Mouse (Mus musculus) cerebellum, adult 8-10 months (tissue): ENCODE data around the gene Lyve1.
"Not testable (repeated sequence)": the region's sequence is repeated elsewhere in the genome, so short reads cannot be mapped to it uniquely, and the experiment has no call there.

Source experiments
- DNase-seq: peaks from one replicate; pipeline ENCODE4 v3.0.0; 2022

Lyve1 gene

DNA sequence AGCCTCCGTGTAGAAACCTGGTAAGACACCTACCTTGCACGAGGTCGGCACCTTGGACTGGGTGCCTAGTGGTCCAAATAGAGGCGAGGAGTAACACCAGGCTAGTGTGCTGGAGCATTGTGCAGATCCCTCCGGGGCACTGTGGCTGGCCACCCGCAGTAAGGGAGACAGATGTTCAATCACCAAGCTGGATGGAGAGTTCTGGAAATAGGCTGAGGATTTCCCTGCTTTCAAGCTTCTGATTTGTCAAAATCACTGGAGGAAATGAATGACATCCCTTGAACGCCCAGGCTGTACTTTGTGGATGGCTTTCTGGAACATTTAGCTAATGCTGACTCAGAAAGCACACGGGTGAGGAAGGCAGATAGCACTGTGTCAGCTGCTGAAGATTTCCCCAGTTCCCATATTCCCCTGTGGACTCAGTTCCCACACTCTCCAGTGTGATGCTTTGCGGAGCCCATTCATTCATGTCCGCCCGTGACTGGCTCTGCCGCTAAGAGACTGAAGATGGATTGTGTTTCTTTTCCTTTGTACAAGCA, at the start of gene Lyve1:
Lyve1 (minus strand) TSS at position 489 of the 539 bp plus-strand sequence.
- no peak for DNase-seq

DNA sequence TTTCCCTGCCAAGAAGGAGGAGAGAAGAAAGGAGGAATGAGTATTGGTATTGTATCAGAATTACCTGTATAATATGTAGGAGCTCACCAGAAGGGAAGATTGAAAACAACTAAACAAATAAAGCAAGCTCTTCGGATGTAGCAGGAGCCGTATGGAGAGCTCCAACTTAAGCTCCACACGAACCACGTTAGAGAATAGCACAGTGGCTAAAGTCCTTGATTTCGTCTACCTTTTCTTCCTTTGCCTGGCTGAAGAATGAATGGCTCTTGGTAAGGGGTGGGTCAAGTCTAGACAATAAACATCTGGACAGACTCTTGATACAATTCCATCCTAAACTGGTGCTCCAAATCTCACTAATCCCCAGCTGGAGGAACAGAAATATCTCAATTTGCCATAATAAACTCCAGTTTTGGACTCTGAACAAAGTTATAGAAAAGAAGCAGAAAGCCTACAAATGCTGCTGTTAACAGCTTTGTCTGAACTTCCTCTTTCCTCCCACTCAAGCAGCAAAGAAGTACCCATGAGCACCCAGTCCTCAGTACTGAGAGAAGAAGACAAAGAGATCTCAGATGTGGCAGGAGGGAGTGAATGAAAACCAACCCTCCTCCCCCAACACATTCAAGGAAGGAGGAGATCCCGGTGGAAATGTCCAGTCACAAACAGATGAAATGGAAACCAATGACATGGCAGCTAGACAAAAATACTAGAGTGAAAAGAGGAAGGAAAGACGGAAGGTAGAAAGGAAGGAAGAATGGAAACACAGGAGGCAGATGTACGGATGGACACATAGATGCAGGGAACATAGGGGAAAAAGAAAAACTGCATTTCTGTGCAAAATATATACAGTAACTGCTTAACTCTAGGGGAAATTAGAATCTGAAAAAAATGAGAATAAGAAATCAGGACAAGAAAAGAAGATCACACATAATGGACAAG, 45.4 kb upstream of the Lyve1 start:
- DNase-seq, result no peak

DNA sequence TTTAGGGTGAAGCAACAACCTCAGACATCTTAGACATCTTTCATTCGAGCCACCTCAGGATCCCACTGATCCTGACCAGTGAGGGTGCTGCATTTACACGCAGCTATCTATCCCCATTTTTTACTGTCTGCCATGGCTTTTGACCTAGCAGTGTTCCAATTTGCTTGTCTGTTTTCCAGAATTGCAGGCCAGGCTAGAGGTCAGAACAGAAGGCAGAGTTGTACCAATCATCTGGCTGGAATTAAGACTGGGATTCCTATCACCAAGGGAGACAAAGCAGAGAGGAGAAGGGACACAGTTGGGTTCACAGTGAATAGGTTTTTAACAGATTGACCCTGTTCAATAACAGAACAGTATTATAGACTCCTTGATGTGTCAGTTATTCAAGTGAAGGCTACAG, 43.5 kb upstream of the Lyve1 start:
- DNase-seq, result no peak

DNA sequence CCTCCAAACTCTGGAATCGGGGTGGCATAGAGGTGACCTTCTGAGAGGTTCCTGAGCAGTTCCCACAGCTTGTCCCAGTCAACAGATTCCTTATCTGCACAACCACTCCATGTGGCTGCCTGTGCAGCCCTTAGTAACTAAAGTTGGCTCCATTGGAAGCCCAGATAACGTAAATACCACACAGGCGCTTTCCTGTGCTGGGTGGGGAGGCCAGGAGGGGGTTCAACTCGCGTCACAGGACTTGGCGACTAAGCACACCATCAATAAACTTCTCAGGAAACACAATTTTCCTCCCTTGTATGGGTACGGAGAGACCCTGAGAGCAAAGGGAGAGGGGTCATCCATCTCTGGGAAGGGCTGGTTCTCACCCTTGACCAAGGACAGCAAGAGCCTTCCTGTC, 40.2 kb upstream of the Lyve1 start:
- no peak for DNase-seq

DNA sequence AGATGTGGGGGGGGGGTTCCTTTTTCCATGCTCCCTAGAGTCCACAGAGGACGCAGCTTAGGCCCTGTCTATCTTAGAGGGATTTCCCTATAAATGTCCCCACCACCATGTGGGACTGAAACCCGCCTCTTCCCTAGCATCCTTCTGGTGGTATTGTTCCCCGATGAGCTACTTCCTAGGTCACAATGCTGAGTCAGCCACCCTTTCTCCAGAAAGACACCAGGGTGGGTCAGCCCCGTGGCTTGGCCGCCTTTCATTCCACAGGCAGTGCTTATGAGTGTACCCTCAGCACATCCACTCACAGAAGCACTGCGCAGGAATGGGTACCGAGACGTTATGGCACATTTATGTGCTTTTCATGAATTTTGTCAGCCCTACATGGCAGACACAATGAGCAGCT, 34.2 kb upstream of the Lyve1 start:
- DNase-seq, result no peak

DNA sequence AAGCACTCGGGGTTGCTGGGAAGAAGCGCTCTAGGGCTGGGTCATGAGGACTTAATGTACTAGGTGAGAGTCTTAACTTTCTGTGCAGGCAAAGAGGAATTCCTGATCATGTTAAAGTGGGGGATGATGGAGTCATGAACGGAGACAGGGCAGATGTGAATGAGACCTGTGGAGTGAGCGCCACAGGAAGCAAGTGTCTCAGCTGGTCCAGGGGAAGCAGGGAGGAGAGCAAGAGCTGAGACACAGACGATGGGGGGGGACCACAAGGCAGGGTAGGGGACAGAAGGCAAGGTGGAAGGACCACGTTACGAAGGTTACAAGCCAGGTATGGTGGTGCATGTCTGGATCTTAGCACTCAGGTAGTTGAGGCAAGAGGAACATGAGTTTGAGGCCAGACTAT, 33.4 kb upstream of the Lyve1 start:
- no peak for DNase-seq

DNA sequence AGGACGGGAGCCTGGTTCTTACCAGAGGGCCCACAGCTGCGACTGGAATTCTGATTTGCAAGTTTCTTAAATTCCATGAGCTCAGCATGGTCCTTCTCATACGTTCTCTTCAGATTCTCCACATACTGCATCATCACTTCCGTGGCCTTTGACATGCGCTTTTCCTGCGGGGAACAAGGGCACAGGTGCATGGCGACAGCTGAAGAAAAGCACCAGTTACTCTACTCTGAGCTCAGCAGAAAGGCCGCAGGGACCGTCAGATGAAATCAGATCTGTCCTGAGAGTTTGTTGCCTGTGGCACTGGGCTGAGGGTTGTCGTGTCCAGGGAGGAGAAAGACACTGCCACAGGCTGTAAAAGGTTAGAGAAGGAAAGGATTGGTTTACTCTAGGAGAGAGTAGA, 32.7 kb upstream of the Lyve1 start:
- DNase-seq, result not testable (repeated sequence)

DNA sequence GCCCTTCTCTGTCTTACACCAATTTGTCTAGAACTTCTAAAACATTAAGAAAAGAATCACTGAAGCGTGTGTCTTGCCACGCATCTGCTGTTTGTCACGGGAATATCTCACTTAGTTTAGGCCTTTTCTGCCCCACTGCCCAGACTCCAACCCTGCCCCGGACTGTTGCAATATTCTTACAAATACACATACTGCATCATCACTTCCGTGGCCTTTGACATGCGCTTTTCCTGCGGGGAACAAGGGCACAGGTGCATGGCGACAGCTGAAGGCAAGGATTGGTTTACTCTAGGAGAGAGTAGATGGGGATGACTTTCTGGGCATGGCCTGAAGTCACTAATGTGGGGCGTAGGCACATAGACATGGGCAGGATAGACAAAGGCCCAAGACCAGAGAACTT, 31.6 kb upstream of the Lyve1 start:
- no peak for DNase-seq

DNA sequence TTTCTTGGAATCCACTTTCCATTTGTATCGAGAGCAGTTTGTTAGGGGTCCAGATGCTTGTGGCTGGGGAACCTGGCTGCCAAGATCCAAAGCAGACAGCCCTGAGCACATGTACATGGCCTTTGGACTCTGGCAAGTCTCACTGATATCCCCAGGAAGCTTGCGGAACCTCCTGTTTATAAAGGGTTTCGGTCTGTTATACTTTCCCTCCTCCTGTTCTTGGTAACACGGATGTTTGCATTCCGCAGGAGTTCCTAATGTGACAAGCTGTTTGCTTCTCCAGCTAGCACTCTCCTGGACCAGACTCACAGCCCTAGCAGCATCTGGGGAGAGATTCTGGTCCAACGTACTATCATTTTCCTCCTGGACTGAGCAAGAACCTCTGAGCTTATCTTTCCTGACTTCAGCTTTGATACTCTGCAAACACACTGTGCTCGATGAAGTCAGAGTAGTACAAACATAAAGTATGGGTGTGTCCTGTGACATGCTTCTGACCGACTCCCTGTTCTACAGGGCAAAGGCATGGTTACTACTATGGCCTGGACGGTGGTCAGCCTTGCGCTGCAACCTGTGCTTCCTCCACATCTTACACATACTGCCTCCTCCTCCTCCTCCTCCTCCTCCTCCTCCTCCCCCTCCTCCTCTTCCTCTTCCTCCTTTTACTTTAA, 31.0 kb upstream of the Lyve1 start:
- no peak for DNase-seq

DNA sequence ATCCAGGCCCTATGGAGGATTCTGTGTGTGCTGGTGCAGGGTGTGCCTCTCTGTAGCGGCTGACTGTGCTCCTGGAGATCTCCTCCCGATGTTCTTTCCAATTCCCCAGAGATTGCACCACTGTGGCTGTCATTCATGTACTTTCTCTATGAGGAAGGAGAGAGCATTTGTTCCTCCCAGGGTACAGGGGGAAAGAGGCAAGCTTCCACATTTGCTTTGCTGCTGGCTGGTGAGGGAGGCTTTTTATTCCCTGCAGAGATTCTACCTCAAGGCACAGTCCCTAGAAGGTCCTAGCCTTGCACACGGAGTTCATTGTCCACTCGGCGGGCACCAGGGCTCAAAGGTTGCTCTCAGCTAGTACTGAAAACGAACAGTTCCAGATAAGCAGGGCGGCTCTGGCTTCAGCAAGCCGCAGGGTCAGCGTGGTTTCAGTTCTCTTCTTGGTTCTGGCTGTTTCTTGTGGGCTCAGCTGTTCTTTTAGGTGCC, 28.5 kb upstream of the Lyve1 start:
- no peak for DNase-seq

DNA sequence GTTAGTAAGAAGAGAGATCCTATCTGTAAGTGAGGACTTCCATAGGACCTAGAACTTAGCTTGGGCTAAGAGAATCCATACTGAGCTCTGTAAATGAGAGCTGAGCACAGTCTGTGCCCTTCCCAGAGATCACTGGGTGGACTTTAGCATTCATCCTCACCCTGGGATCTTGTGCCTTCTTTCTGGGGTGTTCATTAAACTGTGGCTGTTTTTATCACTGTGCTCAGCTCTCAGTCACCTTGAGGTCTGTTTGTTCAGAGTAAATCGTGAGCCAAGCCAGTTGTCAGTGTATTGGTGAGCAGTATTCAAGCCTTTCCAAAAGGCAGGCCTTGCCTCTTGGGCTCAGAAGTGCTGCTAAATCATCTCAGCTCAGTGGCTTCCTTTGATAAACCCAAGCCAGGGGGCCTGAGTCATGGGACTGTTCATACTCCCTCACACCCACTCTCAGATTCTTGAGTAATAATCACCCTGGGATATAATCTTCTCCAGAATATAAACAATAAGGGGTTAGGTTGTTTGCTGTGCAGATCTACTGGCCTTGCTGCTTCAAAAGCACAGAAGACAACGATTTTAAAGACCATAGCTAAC, 18.8 kb upstream of the Lyve1 start:
- DNase-seq, result no peak

DNA sequence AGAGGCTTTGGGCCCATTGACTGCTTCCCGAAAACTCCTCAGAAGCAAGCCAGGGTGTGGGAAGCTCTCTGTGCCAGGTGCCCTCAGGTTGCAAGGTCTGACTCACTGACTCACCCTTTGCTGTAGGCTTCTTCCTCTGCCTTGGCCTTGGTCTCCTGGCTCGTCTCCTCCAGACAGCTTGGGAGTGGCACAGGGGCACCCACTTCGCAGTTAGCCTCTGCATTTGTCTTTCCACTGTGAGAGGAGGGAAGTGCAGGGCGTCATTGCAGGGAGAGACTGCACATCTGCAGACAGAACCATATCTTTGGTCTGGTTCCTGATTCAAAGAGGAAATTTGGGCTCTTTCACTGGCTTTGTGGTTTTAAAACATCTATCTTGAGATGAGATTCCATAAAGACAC, 15.0 kb upstream of the Lyve1 start:
- no peak for DNase-seq

DNA sequence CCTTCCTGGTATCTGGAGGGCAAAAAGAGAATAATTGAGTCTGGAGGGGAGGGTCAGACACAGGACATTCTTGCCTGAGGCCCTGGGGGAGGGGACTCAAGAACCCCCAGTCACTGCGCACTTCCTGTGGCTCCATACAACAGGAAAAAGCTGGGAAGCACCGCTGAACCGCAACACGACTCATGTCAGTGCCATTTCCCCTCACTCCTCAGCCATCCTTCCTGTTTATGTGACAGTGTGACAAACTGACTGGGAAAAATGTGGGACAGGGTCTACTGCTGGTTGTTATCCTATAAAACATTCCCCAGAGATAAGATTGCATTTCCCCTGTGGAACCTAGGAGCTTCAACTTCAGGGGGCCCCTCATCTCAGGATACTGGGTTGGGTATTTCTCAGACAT, 13.9 kb upstream of the Lyve1 start:
- no peak for DNase-seq

DNA sequence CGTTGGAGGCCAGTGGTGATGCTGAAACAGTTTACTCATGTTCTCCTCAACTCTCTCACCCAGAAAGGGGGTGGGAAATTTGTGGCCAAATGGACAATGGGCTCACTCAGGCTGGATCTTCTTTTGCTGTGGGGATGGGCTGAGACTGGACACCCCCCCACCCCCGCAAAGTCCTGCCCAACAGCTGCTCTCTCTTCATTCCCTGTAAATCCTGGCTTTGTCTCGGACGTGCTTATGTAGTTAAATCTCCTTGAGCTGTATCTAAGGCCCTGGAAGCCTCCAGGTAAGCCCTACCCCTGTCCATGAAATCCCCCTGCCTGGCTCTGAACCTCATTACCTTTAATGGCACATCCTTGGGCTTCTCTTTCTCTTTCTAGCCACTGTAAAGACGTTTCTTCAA, 5.8 kb upstream of the Lyve1 start:
- DNase-seq, result no peak

DNA sequence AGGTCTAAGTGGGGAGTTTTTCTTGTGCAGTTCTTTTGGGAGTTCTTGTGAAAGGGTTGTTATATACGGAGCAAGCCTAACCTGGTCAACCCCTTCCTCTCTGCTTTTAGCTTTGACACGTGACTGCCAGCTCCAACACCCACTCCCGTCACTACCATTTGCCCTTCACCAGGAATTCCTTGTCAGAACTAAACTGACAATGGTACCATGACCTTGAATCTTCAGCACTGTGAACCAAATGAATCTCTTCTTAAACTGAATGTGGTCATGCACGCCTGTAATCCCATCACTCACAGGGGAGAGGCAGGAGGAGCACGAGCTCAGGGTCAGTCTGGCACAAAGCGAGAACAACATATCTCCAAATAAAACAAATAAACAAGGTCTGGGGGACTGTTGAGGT, 4.1 kb upstream of the Lyve1 start:
- no peak for DNase-seq

DNA sequence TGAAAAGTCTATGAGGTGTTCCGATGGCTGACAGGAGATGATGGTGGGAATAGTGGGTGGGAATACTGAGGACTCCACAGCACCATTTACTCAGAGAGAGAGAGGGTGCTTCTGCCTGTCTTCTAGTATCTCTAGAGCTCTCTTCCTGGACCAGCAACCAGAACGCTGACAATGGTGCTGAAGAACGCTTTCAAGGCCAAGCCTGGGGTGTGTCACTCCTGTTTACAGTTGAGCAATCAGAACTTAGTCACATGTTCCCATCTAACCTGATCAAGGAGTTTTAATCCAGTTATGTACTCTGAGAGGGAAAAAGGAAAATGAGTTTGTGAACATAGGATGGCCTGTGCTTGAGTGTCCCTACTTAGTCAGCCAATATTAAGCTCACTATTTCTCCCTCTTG, 3.0 kb upstream of the Lyve1 start:
- DNase-seq, result no peak

DNA sequence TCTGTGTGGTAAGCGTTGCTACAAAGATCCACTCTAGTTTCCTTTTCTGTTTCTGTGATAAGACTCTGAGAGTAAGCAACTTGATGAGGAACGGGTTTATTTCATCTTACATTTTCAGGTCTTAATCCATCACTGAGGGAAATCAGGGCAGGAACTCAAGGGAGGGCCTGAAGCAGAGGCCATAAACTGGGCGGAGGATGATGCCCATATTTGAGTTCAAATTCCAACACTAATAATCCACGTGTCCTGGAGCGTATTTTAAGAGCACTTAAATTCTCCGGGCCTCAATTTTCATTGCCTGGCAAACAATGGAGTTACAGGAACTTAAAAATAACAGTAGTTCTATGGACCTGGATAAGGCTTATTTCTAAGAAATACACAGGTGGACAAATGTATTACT, 2.5 kb upstream of the Lyve1 start:
- no peak for DNase-seq

DNA sequence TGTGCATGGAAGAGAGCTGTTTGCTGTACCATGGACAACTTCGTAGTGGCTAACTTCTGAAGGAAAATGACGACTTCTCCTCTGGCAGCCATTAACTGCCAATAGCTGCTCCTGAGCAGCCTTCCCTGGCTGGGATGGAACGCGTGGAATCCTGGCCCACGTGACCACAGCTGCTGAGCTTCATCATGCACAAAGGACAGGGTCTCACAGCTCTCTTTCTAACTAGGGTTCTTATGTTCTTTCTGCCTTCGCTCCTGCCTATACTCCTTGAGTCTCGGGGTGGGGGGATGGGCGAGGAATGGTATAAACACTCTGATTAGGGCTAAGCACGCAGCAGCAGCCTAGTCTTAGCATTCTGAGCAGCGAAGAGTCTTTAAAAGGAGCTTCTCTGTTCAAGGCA, 2.0 kb upstream of the Lyve1 start:
- DNase-seq, result no peak

DNA sequence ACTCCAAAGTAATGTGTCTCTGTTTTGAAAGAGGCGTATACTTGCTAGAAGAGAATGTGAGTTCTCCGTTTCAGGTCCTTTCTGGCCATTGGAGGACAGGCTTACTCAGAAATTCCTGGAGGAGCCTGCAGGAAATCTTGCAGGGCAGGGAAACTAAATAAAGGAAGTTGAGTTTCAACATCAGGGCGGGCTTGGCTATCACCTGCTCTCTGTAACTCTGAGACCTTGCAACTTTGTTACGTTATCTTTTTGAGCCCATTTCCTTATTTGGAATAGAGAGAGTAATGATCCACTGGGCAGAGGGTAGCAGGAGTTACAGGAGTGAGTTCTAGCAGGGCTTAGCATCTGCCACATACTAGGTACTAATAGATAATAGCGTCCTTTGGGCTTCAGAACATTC, 2.9 kb downstream of the Lyve1 start:
- DNase-seq, result no peak

DNA sequence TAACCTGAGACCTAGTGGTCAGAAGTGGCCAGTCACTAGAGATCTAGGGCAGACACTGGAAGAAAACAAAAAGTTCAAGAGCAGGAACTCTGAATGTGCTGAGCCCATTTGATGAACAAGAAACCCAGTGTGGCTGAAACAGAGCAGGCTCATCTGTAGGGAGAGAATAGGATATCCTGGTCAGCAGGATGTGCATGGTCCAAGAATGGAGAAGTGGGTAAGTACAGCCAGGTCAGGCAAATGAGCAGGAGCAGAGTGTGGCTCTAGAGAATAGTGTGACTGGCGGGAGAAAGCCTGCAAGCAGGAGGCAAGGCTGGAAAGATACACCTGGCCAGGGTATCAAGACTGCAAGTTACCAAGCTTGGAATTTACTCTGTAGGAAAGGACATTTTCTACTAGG, 7.4 kb downstream of the Lyve1 start:
- DNase-seq, result no peak

DNA sequence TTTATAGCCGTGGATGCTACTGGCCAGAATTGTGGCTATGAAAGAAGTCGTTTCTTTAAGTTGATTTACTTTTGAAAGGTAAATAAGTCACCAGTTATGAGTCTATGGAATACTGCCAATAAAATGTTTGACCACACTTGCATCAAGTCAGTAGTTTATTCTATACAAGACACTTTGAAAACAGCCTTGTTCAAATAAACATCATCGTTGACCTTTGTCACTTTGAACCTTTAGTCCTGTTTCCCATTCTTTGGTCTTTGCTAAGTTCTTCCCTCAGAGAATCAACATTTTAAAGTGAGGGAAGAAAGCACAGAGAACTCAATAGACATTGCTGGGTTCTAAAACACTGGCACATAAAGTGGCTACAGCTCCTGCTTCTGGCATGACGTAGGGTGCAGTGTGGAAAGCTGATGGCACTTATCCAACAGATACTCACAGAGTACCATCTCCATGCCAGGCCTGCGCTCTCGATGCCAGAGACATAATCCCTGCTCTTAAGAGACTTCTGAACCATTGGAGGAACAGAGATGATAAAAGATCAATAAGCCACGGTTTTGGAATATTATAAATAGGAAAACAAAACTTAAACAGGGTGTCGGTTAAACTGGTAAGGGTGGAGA, 8.0 kb downstream of the Lyve1 start:
- no peak for DNase-seq

DNA sequence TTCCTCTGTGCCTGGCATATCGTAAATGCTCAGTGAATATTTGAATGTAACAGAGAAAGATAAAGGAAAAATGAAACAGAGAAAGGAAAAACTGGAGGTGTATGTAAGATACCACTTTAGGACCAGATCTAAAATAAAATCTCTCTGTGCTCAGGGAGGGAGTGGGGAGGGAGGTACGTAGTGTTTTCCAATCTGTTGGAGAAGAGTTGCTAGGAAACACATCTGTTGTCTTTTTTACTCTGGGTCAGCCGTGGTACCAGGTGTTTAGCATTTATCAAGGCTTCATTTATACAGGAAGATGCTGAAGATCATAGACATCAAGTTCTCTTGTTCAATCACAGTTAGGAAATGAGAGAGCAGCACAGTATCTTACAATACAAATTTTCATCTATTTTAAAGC, 8.5 kb downstream of the Lyve1 start:
- no peak for DNase-seq

DNA sequence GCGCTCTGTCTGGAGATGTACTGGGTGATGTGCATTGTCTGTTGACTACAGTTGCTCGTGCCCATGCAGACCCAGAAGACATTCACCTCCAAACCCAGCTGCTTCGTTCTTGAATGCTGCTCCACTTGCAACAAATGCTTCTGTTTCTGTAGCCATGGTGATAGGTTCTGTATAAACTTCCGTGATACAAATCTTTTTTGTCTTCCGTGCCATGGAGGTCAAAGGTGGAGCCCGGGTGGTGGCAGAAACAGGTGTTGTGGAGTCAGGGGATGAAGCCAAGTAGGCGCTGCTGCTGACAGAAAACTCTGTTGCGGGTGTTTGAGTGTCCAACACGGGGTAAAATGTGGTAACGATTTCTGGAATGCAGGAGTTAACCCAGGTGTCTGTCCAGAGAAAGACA, 9.4 kb downstream of the Lyve1 start:
- no peak for DNase-seq
